Mouse (Mus musculus) liver, postnatal 0 days (tissue): ENCODE data around the gene Sox12.

Source experiments
- CTCF ChIP-seq: sonication (generic); IDR thresholded peaks from 2 replicates; pipeline ENCODE4 v1.5.1; 2016; ENCODE audit warnings: antibody characterized with exemption, low read depth
- EP300 ChIP-seq: IDR thresholded peaks from 2 replicates; pipeline ENCODE4 v1.6.1; 2016; ENCODE audit warnings: antibody characterized with exemption, low read depth, mild to moderate bottlenecking

- 0 out of 2 replicates have a peak, but pooled peaks have one; percentile 14 for TF ChIP-seq CTCF
- TF ChIP-seq EP300, result no peak
Observed at GRCm38 (mm10) chr2:152398691-152399090, 828 bp upstream of the Sox12 start.
